Mouse (Mus musculus) ES-Bruce4 (cell line): ENCODE results near the gene Itga9.

ENCODE experiments used
- CTCF ChIP-seq: IDR thresholded peaks from one replicate; pipeline ENCODE4 v1.8.1; 2011; ENCODE audit warnings: low read depth, low read length
- EP300 ChIP-seq: IDR thresholded peaks from 2 replicates; pipeline ENCODE4 v1.6.1; 2011; ENCODE audit warnings: low read depth, low read length; ENCODE audit not compliant: insufficient read depth
- POLR2A ChIP-seq: IDR thresholded peaks from one replicate; pipeline ENCODE4 v1.8.1; 2011; ENCODE audit warnings: low read length; ENCODE audit not compliant: insufficient read depth

DNA sequence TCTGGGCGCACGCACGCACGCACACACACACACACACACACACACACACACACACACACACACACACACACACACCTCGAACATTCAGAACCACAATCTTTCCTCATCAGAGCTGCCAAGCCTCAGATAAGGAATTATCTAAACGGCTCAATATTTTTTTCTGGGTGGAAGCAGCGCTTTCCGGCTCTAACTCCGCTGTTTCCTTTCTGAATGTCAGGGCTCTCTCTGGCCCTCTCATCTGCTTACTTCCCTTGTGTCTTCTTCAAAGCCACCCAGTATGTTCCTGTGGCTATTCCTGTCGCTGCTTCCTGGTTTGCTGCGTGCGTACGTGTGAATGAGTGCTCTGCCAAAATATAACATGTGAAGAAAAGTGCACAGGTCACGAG lies 26.3 kb downstream of the Itga9 start:
- TF ChIP-seq CTCF (no peak), POLR2A (no peak), EP300 (no peak)
